Mouse (Mus musculus) gastrocnemius, postnatal 36 days (tissue): ENCODE measurements at regions not wholly inside any gene's neighbourhood (a gene's known extent, or its start where the extent isn't known, plus 50 kb on each side); places are given as distances from the start of the nearest gene placed in this dataset.

Source experiments
- DNase-seq, 2 experiments: peaks; one replicate each; pipeline ENCODE4 v3.0.0; 2022
- intact Hi-C: fragments of 180-260 bp; cut with DNase I; formaldehyde crosslinking; loops from one replicate; pipeline ENCODE4 v1.15.1; 2025

- no peak for DNase-seq
- intact Hi-C loops = no loop called here
These were observed 616.0 kb downstream of the Ryr2 start for GRCm38 (mm10) chr13:11490766-11491165.

- intact Hi-C loops = no loop called here
- no peak for DNase-seq
These were observed 623.6 kb downstream of the Ryr2 start for GRCm38 (mm10) chr13:11483142-11483541.

DNA sequence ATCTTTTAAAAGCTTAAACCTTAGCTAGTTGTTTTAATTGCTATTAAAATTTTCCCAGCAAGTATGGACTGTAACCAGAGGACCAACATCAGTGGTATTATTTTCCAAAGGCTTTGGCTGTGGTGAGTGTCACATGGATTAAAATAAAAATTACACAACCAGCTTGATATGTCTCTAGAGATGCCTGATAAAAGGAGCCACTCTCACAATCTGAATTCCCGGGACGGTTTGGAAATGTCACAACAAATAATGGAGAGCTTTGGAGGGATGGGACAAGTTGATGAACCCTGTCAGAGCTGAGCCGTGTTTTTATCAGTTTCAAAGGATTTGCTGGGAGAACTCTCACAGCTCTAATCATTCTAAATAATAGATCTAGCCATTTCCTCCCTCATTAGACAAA is 624.0 kb downstream of the Ryr2 start:
- DNase-seq = no peak
- intact Hi-C loops = no loop called here

DNA sequence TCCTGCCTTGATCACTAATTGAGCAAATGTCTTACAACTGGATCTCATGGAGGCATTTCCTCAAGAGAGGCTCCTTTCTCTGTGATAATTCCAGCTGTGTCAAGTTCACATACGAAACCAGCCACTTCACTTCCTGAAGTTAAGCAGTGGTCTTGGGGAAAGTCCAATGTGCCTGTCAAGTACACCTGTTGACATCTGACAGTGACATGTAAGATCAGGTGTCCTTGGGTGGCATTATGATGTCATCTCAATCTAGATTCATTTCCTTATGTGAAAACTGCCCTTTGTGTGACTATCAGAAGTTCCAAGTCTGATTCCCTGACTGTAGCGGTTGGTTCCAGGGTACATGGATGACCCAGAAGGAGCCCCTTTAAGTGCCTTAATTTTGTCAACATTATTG is 646.5 kb downstream of the Ryr2 start:
- no peak for DNase-seq
- intact Hi-C loops = no loop called here

DNA sequence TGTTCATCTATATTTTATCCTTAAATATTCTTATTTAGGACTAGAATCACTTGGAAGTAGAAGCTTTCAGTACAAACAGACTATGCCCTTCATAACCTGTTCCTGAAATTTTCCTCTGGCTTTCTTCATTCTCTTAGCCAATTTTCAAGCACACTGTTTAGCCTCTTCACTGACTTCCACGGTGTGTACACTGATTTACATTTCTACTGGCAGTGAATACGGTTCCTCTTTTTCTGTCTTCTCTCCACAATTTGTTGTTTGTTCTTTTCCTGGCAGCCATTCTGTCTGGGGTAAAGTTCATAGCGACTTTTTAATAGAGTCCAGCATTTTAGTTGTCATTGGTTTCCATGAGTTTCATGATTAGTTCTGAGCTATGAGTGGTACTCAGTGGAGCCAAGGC is 651.6 kb downstream of the Ryr2 start:
- intact Hi-C loops = no loop called here
- DNase-seq = no peak

DNA sequence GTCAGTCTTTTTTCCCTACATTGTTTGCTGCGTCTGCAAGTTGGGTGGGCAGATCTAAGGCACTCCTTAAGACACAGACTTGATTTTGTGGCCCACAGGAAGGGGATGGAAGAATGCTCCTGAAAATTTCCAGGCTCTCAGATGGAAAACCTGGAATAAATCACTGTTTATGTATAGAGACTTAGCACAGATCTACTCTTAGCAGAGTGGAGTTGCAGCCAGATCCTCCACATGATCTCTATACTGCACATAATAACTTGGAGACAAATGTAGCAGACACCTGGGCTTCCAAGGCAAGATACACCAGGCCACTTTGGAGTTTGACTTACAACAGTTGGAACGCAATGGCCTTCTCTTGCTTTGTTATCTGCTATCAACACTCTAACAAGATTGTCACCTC is 654.3 kb downstream of the Ryr2 start:
- DNase-seq = no peak
- intact Hi-C loops = no loop called here

DNA sequence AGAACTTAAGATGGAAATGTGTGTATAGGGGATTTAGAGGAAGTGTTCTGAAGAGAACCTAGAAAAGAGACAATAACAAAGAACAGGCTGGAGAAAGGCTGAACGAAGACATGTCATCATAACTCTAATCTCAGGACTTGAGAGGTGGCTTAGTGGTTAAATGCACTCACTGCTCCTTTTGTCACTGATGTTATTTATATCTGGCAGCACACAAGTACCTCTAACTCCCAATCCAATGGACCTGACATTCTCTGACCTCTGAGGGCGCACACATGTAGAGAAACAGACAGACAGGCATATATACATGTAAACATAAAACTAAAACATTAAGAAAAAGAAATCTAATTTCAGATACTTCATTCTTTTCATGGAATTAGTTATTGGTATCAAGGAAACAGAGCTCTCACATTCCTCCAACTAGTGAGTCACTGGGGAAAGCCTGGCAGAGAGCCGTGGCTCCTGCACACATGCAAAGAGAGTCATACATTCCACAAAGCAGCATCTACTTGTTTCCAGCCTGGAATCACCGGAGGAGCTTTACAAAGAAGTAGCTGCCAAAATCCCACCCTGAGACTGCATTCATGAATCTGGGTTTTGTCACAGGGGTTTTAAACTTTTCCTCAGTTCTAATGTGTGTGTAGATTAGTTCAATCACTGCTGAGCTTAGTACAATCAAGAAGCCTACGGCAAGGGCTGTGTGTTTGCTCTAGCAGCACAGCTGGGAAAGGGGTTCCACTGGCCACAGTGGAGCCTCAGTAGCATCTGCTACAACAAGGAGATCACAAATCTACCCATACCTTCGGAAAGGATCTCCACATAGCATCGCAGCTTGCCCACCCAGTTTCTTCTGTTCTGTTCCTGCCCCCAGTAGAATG is 674.0 kb downstream of the Ryr2 start:
- peak in 1 of 2 experiments; percentile 16 for DNase-seq
- intact Hi-C loops = no loop called here

DNA sequence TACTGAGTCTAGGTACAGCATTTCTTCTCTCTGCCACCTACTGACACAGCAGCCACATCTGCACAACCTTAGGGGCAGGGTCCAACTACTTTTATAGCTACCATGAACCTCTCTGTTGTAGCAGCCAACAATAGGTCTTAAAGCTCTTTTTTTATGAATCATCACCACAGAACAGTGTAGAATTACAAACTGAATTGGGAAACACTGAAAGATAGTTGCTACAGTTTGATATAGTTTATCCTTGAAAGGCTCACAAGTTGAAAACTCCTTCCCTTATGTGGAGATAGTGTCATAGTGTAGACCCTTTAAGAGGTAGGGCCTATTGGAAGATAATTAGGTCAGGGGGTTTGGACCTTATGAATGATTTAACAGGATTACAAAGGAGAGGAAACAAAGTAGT is 679.9 kb downstream of the Ryr2 start:
- intact Hi-C loops = no loop called here
- DNase-seq = no peak

DNA sequence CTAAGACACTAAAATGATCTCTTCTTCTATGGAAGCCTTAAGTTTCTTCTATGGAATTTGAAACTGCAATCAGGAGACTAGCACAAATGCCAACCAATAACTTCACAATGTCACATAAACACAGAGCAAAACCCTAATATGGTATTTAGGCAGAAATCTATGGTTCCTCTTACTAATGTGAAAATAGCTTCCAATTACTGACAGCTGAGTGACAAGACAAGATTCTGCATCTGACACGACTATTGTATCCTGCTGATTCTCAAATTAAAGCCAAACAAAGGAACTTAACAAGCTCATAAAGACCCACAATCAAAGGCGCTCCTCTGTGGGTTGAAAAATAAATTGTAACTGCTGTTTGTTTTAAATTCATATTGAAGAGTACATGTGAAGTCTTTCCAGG is 714.7 kb downstream of the Ryr2 start:
- intact Hi-C loops = no loop called here
- no peak for DNase-seq

DNA sequence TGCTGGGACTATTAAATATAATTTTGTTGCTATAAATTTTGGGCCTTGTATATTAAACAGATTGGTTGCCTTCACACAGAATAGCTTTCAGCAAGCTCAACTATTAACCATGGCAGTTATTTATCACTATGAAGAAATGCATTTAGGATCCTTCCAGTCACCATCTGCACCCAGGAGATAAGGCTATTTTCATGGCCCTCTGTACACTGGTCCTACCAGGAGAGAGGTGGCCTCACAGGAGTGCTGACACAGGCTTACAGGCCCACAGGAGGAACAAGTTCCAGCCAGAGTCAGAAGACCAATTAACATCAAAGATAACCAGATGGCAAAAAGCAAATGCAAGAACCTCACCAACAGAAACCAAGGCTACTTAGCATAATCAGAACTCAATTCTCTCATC is 731.3 kb downstream of the Ryr2 start:
- no peak for DNase-seq
- intact Hi-C loops = no loop called here

- intact Hi-C loops = no loop called here
- DNase-seq = no peak
These were observed 737.3 kb downstream of the Ryr2 start for GRCm38 (mm10) chr13:11369456-11369855.

- no peak for DNase-seq
- intact Hi-C loops = no loop called here
These were observed 743.9 kb downstream of the Ryr2 start for GRCm38 (mm10) chr13:11362872-11363271.

GRCm38 (mm10) chr13:11348502-11348849 is 758.3 kb downstream of the Ryr2 start:
- intact Hi-C loops = no loop called here
- no peak for DNase-seq

DNA sequence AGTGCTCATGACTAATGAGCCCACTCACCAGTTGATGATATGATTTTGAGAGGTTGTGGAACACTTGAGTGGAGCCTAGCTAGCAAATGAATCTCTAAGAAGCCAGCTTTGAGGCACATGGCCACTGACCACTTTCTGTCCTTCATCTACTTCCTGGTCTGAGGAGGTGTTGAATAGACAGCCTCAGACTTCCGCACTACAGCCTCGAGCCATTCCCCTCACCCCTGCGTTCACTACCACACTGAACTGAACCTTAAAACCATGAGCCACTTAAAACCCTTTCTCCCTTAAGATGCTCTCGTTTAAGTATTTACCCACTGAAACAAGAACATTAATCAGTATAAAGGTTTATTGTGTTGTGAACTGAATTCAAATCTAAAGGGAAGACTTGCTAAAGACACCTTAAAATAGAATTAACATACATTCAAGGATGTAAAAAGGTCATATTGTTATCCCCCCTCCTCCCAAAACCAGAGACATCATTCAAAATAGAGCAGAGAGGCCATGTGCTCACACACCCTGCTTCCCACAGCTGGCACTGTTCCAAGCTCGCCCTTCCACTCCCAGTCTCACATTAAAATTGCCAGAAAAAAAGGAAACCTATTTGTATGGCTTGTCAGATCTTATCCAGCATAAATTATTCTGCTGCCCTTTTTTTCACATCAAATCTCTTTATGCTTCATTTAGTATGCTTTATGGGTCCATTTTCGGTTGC is 758.8 kb downstream of the Ryr2 start:
- intact Hi-C loops = no loop called here
- no peak for DNase-seq

- no peak for DNase-seq
- intact Hi-C loops = no loop called here
These were observed 762.2 kb downstream of the Ryr2 start for GRCm38 (mm10) chr13:11344500-11344899.

GRCm38 (mm10) chr13:11338297-11338616 is 768.5 kb downstream of the Ryr2 start:
- no peak for DNase-seq
- intact Hi-C loops = no loop called here

DNA sequence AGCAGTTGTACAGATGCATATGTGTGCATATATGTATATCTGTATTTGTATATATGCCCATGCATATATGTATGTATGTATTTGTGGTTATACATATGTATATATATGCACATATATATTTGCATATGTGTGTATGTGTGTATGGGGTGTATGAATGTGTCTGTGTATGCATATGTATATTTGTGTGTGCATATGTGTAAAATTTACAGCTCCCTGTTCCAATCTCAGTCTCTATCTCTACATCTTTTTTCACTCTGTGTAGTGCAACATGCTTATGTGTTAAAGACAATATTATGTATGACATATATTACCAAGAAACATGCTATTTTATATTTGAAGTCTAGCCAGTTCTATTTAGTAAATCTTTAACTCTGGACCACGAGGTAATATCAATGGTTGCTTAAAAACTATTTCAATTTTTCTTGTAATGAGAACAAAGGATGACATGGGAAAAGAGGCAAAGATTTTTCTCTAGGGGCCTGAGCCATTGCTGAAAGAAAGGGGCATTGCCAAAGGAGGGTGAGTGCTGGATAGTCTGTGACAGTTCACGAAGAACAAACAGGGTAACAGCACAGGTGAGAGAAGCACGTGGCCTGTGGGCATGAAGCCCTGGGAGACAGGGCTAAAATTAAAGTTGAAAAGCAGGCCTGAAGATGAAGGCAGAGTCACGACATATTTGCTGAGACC is 769.0 kb downstream of the Ryr2 start:
- intact Hi-C loops = no loop called here

GRCm38 (mm10) chr13:11336958-11337357 is 769.8 kb downstream of the Ryr2 start:
- intact Hi-C loops = no loop called here
- DNase-seq = no peak

More for the DNA sequence above, 769.0 kb downstream of the Ryr2 start:
- no peak for DNase-seq

GRCm38 (mm10) chr13:11331991-11332390 is 774.8 kb downstream of the Ryr2 start:
- no peak for DNase-seq
- intact Hi-C loops = no loop called here

GRCm38 (mm10) chr13:11308716-11309115 is 798.0 kb downstream of the Ryr2 start:
- no peak for DNase-seq
- intact Hi-C loops = no loop called here

GRCm38 (mm10) chr13:11295493-11295892 is 811.3 kb downstream of the Ryr2 start:
- intact Hi-C loops = no loop called here
- DNase-seq = no peak

- DNase-seq = no peak
- intact Hi-C loops = no loop called here
These were observed 812.1 kb downstream of the Ryr2 start for GRCm38 (mm10) chr13:11294689-11295088.
